Mouse (Mus musculus) heart, embryonic 16.5 days (tissue): ENCODE measurements around the gene 6820408C15Rik. TPM values are rescaled to one million over a fixed set of nuclear protein-coding genes. Genes with fewer than 3 reads are reported as not detected.
A peak's percentile ranks its signal among the peaks of the same experiment; 100 is the strongest.
"Not testable (repeated sequence)": the region's sequence is repeated elsewhere in the genome, so short reads cannot be mapped to it uniquely, and the experiment has no call there.

Experiments
- ATAC-seq: fragments of 200-750 bp; cut with Nextera tagmentation; replicated peaks from 2 replicates; pipeline ENCODE4 v1.8.0; 2017; ENCODE audit warnings: moderate number of reproducible peaks; ENCODE audit not compliant: insufficient read depth, low FRiP score; ENCODE audit errors: extremely low read depth
- H3K27ac ChIP-seq: fragments of 300-500 bp; sonication (generic); 2 replicates; pipeline ENCODE4 v1.5.1; 2014; ENCODE audit warnings: mild to moderate bottlenecking, low read length, control low read depth, moderate library complexity
- H3K27me3 ChIP-seq: fragments of 300-500 bp; sonication (generic); 2 replicates; pipeline ENCODE4 v1.6.1; 2014; ENCODE audit warnings: low read length, mixed read lengths; ENCODE audit not compliant: control insufficient read depth, insufficient read depth
- H3K36me3 ChIP-seq: fragments of 300-500 bp; sonication (generic); 2 replicates; pipeline ENCODE4 v1.6.1; 2014; ENCODE audit not compliant: control insufficient read depth, insufficient read depth
- H3K4me1 ChIP-seq: fragments of 300-500 bp; sonication (generic); 2 replicates; pipeline ENCODE4 v1.6.1; 2014; ENCODE audit warnings: low read length, mixed read lengths; ENCODE audit not compliant: control insufficient read depth, insufficient read depth
- H3K4me2 ChIP-seq: fragments of 300-500 bp; sonication (generic); 2 replicates; pipeline ENCODE4 v1.6.1; 2014; ENCODE audit warnings: low read depth, mild to moderate bottlenecking, control low read depth, low read length
- H3K4me3 ChIP-seq: fragments of 300-500 bp; sonication (generic); 2 replicates; pipeline ENCODE4 v1.5.1; 2014; ENCODE audit warnings: mild to moderate bottlenecking, control low read depth, low read length
- H3K9ac ChIP-seq: fragments of 300-500 bp; sonication (generic); 2 replicates; pipeline ENCODE4 v1.6.1; 2014; ENCODE audit warnings: low read length, control low read depth
- H3K9me3 ChIP-seq: fragments of 300-500 bp; sonication (generic); replicated peaks from 2 replicates; pipeline ENCODE4 v1.6.1; 2016; ENCODE audit warnings: low read length; ENCODE audit not compliant: control insufficient read depth
- WGBS: fragments of 180-500 bp; shearing (Covaris S2); extraction: QIAGEN DNeasy Blood & Tissue Kit; methylation state at CpG from one replicate; pipeline ENCODE4 v1.1.7; 2014; 5-methylcytosine and 5-hydroxymethylcytosine counted together
- polyA plus RNA-seq: library from polyadenylated mRNA; unstranded; fragments of >200 nt; fragmentation: Nextera tagmentation; extraction: Ambion mirVana; gene quantifications from 2 replicates; pipeline ENCODE4 v1.2.1, GENCODE M21; 2015

The 6820408C15Rik gene
- polyA plus RNA-seq, 1 experiment from 2014 or later: 3.5 TPM

DNA sequence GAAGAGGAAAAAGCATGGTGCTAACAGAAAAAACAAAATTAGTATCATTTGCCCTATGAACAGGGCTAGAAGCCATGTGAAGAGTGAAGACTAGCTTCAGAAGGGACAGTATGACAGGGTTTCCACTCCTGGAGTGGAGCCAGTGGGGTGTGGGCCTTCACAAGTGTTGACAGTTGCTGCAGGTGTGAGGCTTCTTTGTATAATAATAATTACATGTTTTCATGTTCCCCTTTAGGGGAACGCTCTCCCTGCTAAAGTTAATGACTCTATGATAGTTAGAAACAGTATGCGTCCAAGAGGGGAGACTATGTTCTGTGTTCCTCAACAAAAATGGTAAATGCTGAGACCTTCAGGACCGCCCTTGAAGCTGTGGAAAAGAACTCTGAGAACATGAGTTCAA is 399 bp downstream of the 6820408C15Rik start:
- peak overlapping the region; percentile 72; the same call in 1 of the 2 replicates for H3K4me3 ChIP-seq
- peaks cover 18% of the 10 kb centered on the region for H3K4me1 ChIP-seq
- H3K9ac ChIP-seq: no peak overlapping the region
- no peak for ATAC-seq
- H3K27ac ChIP-seq: peak overlapping the region; percentile 99
- 93% methylated on average over 3 of the region's 3 CpGs for WGBS
- peak overlapping the region; percentile 88 for H3K4me2 ChIP-seq
- H3K36me3 ChIP-seq: 0 out of 2 replicates have a peak, but pooled peaks cover 2% of the 10 kb centered on the region
- peaks cover 6% of the 10 kb centered on the region; the same call in 1 of the 2 replicates for H3K9me3 ChIP-seq
- no peaks in the 10 kb centered on the region for H3K27me3 ChIP-seq

DNA sequence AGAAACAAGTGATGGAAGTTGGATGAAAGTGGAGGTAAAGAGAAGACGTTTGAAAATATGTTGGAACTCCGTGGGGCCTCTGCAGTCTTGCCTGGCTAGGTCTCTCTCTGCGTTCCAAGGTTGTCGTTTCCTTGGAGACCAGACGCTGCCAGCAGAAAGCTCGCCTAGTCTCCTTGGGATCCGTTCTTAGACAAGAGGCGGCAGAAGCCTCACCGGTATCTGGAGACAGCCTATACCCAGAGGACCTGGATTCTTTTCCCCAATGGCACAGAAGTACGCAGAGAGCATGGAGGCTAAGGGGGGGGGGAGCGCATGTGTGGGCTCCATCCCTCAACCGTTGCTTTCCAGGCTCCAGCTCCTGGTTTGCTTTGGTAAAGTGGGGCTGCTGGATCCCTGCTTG is 12.1 kb downstream of the 6820408C15Rik start:
- no peak overlapping the region for H3K27ac ChIP-seq
- peaks cover 6% of the 10 kb centered on the region; the same call in 1 of the 2 replicates for H3K4me1 ChIP-seq
- peaks cover 3% of the 10 kb centered on the region; the same call in 1 of the 2 replicates for H3K9me3 ChIP-seq
- H3K9ac ChIP-seq: peak overlapping the region; percentile 38
- H3K4me2 ChIP-seq: peak overlapping the region; percentile 52
- no peaks in the 10 kb centered on the region for H3K27me3 ChIP-seq
- ATAC-seq: no peak
- peak overlapping the region; percentile 14; the same call in 1 of the 2 replicates for H3K4me3 ChIP-seq
- no peaks in the 10 kb centered on the region for H3K36me3 ChIP-seq
- 17% methylated on average over 12 of the region's 12 CpGs for WGBS

DNA sequence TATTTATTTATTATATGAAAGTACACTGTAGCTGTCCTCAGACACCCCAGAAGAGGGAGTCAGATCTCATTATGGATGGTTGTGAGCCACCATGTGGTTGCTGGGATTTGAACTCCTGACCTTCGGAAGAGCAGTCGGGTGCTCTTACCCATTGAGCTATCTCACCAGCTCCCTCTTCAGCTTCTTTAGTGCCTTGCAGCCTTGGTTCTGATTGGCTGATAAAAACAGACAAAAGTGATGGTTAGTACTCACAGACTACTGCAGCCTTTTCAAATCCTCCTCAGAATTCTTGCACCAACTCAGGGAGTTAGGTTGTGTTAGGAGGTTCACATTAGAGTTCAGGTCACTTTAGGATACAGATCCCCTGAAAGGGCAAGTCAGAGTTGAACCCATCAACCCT is 13.1 kb downstream of the 6820408C15Rik start:
- 90% methylated on average over 2 of the region's 2 CpGs for WGBS
- not testable (repeated sequence) for H3K9me3 ChIP-seq, H3K4me3 ChIP-seq, H3K4me2 ChIP-seq, H3K27ac ChIP-seq, H3K36me3 ChIP-seq, ATAC-seq, H3K9ac ChIP-seq, H3K4me1 ChIP-seq, H3K27me3 ChIP-seq

DNA sequence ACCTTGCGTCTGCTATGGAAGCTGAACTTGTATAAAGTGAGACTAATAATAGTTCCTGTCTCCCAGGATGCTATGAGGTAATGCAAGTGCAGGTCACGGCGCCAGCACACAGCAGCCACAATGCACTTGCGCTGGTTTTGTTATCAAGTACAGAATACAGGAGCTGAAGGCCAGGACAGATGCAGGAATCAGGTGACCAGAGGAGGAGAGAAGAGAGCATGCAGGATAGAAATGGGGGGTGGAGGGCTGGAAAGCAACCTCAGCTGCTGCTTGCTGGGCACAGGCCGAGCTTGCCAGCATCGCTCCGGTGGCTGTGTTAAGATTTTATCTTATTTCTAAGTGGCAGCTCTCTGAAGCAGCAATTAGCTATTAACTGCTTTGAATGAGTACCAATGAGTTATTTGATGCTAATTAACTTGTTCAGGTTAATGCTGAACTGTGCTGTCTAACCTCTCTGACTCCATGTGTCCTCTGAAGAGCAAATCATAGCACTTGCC is 21.1 kb downstream of the 6820408C15Rik start:
- peak overlapping the region; percentile 77 for H3K4me2 ChIP-seq
- no peak overlapping the region for H3K4me3 ChIP-seq
- peak overlapping the region; percentile 78 for H3K9ac ChIP-seq
- ATAC-seq: peak; percentile 88
- H3K9me3 ChIP-seq: no peaks in the 10 kb centered on the region
- WGBS: 37% methylated on average over 7 of the region's 7 CpGs
- peak overlapping the region; percentile 97 for H3K27ac ChIP-seq
- peaks cover 18% of the 10 kb centered on the region for H3K4me1 ChIP-seq
- no peaks in the 10 kb centered on the region for H3K27me3 ChIP-seq
- no peaks in the 10 kb centered on the region for H3K36me3 ChIP-seq

DNA sequence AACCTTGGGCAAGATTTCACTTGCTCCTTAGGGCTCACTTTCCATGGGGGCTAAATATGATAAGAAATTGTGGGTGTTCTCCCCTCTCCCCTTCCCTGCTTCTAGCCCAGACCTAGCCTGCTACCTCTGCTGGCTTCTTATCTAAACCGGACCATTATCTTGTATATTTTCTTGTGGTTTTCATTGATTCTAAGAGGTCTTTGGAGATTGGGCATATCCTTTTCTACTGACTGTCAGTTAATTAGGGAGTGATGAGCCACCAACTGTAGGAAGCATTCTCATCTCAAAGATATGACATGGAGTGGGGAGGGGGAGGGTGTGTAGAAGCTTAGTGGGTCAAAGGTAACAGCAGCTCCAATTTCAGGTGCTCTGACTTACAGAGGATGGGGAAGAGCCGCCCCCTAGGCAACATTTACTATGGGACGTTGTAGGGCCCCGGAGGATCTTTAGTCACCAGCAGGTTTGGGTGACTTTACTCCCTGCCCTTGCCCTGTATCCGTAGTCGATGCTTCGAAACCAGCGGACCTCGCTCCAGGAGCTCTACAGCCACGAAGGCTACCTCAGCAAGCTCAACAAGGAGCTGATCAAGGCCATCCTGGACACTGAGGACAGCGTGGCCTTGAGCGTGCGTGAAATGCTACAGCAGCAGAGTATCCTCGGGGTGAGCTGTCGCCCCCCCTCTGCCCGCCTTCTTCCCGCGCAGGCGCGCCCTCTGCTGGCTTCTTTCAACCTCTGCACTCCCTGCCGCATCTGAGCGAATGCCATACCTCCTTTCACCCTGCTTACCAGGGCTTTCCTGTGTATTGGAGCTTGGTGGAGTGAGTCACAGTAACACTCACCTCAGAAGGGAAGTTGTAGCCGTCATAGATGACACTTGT is 21.8 kb downstream of the 6820408C15Rik start:
- Histone ChIP-seq H3K9me3 (no peaks in the 10 kb centered on the region), H3K27ac (peak overlapping the region; percentile 97), H3K4me2 (peak overlapping the region; percentile 77), H3K27me3 (no peaks in the 10 kb centered on the region), H3K36me3 (no peaks in the 10 kb centered on the region), H3K4me1 (peaks cover 18% of the 10 kb centered on the region), H3K4me3 (peak overlapping the region; percentile 43), H3K9ac (peak overlapping the region; percentile 78)
- ATAC-seq: peak; percentile 75
- 3% methylated on average over 23 of the region's 23 CpGs for WGBS

DNA sequence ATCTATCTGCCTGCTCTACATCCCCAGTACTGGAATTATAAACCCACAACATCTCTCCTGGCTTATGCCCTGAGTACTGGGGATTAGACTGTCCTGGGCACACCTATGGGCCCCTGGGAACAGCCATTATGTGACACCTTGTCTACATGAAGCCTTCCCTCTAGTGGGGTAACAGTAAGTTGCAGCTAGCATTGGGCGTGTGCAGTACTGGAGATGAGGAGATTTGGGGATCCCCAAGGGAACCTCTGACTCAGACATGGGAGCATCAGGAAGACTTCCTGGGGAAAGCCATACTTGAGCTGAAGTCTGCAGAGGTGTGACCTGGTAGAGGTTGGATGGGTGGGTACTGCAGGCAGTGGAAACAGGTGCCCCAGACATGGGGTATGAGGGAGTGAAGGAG is 23.6 kb downstream of the 6820408C15Rik start:
- H3K27me3 ChIP-seq: no peaks in the 10 kb centered on the region
- no peaks in the 10 kb centered on the region for H3K9me3 ChIP-seq
- H3K4me1 ChIP-seq: peaks cover 18% of the 10 kb centered on the region
- no peak overlapping the region for H3K9ac ChIP-seq
- no peak for ATAC-seq
- H3K4me2 ChIP-seq: no peak overlapping the region
- H3K4me3 ChIP-seq: no peak overlapping the region
- H3K36me3 ChIP-seq: no peaks in the 10 kb centered on the region
- WGBS: 78% methylated on average over 1 of the region's 1 CpGs
- no peak overlapping the region for H3K27ac ChIP-seq

DNA sequence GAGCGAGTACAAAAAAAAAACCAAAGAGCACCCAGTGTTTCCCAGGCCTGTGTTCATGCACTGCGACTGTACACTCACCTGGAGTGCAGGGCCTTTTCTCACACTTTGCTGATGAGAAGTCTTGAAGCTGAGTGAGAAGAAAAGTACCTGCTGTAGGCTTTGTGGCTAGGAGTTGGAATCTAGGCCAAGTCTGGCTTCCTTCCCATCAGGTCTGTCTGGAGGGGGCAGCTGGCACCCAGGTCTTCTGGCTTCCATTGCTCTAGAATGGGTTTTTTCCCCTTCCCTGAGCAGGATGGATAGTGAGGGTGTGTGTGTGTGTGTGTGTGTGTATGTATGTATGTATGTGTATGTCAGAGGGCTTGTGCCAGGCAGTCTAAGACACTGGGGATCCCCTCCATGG is 24.4 kb downstream of the 6820408C15Rik start:
- Histone ChIP-seq H3K4me1 (peaks cover 20% of the 10 kb centered on the region), H3K36me3 (no peaks in the 10 kb centered on the region), H3K9ac (no peak overlapping the region), H3K9me3 (no peaks in the 10 kb centered on the region), H3K27me3 (no peaks in the 10 kb centered on the region), H3K4me2 (no peak overlapping the region), H3K27ac (no peak overlapping the region), H3K4me3 (no peak overlapping the region)
- no peak for ATAC-seq
- 82% methylated on average over 2 of the region's 2 CpGs for WGBS

DNA sequence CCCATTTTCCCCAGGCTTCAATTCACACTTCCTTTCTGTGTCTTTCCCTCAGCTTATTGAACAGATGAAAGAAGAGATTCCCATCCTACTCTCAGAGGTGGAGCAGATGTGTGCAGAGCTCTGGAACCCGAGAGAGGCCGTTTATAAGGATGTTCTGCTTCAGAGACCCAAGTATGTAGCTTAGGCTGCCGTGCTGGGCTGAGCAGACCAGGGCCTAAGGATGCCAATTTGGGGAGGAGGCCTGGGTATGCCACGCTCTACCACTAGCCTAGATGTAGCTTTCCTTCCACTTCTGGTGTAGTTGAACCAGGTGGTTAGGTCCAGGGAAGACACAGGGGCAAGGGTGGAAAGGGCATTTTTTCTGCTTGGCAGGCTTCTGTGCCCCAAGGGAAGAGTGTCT is 26.9 kb downstream of the 6820408C15Rik start:
- H3K4me3 ChIP-seq: no peak overlapping the region
- H3K27ac ChIP-seq: no peak overlapping the region
- H3K4me2 ChIP-seq: no peak overlapping the region
- no peak for ATAC-seq
- no peaks in the 10 kb centered on the region for H3K27me3 ChIP-seq
- no peaks in the 10 kb centered on the region for H3K9me3 ChIP-seq
- no peak overlapping the region for H3K9ac ChIP-seq
- peaks cover 13% of the 10 kb centered on the region for H3K4me1 ChIP-seq
- WGBS: 81% methylated on average over 4 of the region's 4 CpGs
- H3K36me3 ChIP-seq: no peaks in the 10 kb centered on the region

DNA sequence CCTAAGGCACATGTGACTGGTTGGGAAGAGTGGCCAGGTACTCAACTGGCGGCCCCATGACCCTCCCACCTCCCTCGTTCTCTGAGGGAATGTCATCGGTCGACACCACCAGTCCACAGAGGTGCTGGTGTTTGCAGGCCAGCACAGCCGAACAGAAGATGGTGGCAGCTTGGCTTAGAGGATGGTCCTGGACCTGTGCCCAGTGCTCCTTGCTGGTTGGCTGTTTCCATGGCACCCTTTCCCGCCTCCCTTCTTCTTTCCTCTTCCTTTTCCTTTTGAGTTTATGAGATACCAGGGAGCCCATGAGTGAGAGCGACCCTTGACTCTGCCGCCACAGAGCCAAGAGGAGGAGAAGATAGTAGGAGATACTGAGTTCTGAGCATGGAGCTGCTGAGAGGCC is 27.9 kb downstream of the 6820408C15Rik start:
- Histone ChIP-seq H3K4me3 (no peak overlapping the region), H3K9ac (no peak overlapping the region), H3K4me1 (peaks cover 13% of the 10 kb centered on the region), H3K4me2 (no peak overlapping the region), H3K9me3 (no peaks in the 10 kb centered on the region), H3K27ac (no peak overlapping the region), H3K36me3 (no peaks in the 10 kb centered on the region), H3K27me3 (no peaks in the 10 kb centered on the region)
- no peak for ATAC-seq
- WGBS: 77% methylated on average over 8 of the region's 8 CpGs
